Mouse (Mus musculus) hindbrain, embryonic 10.5 days (tissue): ENCODE data around the gene Svbp. TPM values are rescaled to one million over a fixed set of nuclear protein-coding genes. Genes with fewer than 3 reads are reported as not detected.
A peak's percentile ranks its signal among the peaks of the same experiment; 100 is the strongest.

ENCODE experiments used
- DNase-seq: peaks from one replicate; pipeline ENCODE4 v3.0.0-alpha.2; 2017; ENCODE audit warnings: low spot score
- H3K27ac ChIP-seq: fragments of 300-500 bp; sonication (generic); 2 replicates; pipeline ENCODE4 v1.5.1; 2016; ENCODE audit warnings: mild to moderate bottlenecking, moderate library complexity
- H3K27me3 ChIP-seq: fragments of 300-500 bp; sonication (generic); 2 replicates; pipeline ENCODE4 v1.6.1; 2016; ENCODE audit warnings: mild to moderate bottlenecking; ENCODE audit not compliant: poor library complexity, insufficient read depth, severe bottlenecking
- H3K36me3 ChIP-seq: fragments of 300-500 bp; sonication (generic); 2 replicates; pipeline ENCODE4 v1.6.1; 2016; ENCODE audit warnings: mild to moderate bottlenecking, moderate library complexity
- H3K4me1 ChIP-seq: fragments of 300-500 bp; sonication (generic); replicated peaks from 2 replicates; pipeline ENCODE4 v1.6.1; 2016; ENCODE audit warnings: mild to moderate bottlenecking
- H3K4me3 ChIP-seq: fragments of 300-500 bp; sonication (generic); 2 replicates; pipeline ENCODE4 v1.5.1; 2016; ENCODE audit warnings: mild to moderate bottlenecking, moderate library complexity
- H3K9me3 ChIP-seq: fragments of 300-500 bp; sonication (generic); 2 replicates; pipeline ENCODE4 v1.6.1; 2016; ENCODE audit warnings: mild to moderate bottlenecking, moderate library complexity
- WGBS: fragments of 180-500 bp; shearing (Covaris S2); methylation state at CpG from one replicate; pipeline ENCODE4 v1.1.7; 2016; 5-methylcytosine and 5-hydroxymethylcytosine counted together
- polyA plus RNA-seq: library from polyadenylated mRNA; unstranded; fragments of >200 nt; fragmentation: Nextera tagmentation; extraction: Ambion mirVana; gene quantifications from 2 replicates; pipeline ENCODE4 v1.2.1, GENCODE M21; 2016

Svbp gene
- polyA plus RNA-seq, 1 experiment from 2014 or later: 182 TPM

- H3K27ac ChIP-seq: no peak overlapping the region
- no peaks in the 10 kb centered on the region for H3K27me3 ChIP-seq
- no peaks in the 10 kb centered on the region for H3K9me3 ChIP-seq
- H3K4me3 ChIP-seq: no peak overlapping the region
- WGBS: 78% methylated on average over 5 of the region's 5 CpGs
- no peaks in the 10 kb centered on the region for H3K36me3 ChIP-seq
- peaks cover 9% of the 10 kb centered on the region for H3K4me1 ChIP-seq
- no peak for DNase-seq
Measured at GRCm38 (mm10) chr4:119177702-119178101, 17.4 kb upstream of the Svbp start.

DNA sequence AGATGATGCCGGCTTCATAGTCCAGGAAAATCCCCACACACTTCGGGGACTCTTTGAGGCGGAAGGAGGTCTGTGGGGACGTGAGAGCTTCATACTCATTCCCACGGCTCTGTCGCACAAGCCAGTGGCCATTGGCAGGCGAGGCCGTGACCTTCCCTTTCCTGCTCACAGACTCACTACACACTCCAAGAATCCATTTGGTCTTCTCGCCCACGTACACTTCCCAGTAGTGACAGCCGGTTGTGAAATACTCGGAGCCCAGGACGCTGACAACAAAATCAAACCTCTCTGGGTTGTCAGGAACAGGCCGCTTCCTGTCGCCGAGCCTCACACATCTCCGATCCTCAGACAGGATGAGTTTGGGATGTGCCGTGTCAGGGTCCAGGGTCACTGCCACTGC, 16.8 kb upstream of the Svbp start:
- Histone ChIP-seq H3K27me3 (no peaks in the 10 kb centered on the region), H3K36me3 (no peaks in the 10 kb centered on the region), H3K4me3 (no peak overlapping the region), H3K9me3 (no peaks in the 10 kb centered on the region), H3K4me1 (peaks cover 2% of the 10 kb centered on the region), H3K27ac (no peak overlapping the region)
- 82% methylated on average over 18 of the region's 18 CpGs for WGBS
- DNase-seq: no peak

DNA sequence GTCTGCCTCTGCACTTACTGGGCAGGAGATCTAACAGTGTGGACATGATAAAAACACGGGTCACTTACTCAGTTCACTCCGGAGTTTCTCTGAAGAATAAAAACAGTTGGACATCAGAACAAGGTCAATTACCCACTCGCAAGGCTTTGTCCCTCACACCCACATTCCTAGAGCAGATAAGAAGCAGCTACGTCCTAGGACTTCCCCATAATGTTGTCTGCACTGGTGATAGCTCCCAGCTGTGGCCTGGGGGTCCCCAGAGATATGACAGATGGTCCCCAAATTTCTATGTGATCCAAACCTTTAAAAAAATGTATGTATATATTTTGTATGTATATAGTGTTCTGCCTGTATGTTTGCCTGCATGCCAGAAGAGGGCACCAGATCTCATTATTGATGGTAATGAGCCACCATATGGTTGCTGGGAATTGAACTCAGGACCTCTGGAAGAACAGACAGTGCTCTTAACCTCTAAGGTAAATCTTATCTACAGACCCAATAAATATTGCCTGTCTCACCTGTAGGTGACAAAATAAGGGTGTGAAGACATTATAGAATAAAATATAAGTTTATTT, 14.9 kb upstream of the Svbp start:
- H3K4me3 ChIP-seq: no peak overlapping the region
- no peaks in the 10 kb centered on the region for H3K27me3 ChIP-seq
- H3K9me3 ChIP-seq: no peaks in the 10 kb centered on the region
- H3K36me3 ChIP-seq: no peaks in the 10 kb centered on the region
- no peak overlapping the region for H3K27ac ChIP-seq
- no peaks in the 10 kb centered on the region for H3K4me1 ChIP-seq
- DNase-seq: no peak
- 67% methylated on average over 4 of the region's 4 CpGs for WGBS

GRCm38 (mm10) chr4:119181456-119181855, 13.7 kb upstream of the Svbp start:
- Histone ChIP-seq H3K9me3 (no peaks in the 10 kb centered on the region), H3K27me3 (no peaks in the 10 kb centered on the region), H3K27ac (no peak overlapping the region), H3K4me3 (no peak overlapping the region), H3K36me3 (no peaks in the 10 kb centered on the region), H3K4me1 (no peaks in the 10 kb centered on the region)
- WGBS: 92% methylated on average over 9 of the region's 9 CpGs
- DNase-seq: no peak

DNA sequence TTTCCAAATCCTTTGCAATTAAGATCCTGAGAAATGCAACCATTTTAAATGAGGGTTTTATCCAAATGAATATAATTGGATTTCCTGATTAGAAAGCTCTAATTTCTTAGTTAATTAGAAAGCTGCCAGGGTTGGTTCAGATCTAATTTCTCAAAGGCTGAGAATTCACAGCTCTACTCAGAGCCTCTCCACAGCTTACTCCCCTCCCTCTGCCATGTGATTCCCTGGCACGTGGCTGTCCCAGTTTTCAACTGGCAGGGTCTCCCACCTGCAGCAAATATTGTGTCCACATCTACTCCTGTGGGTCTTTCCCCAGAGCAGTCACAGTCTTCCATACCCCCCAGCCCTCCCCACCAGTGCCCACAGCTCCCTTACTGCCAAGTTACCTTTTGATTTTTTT, 11.6 kb upstream of the Svbp start:
- WGBS: 58% methylated on average over 1 of the region's 1 CpGs
- H3K4me3 ChIP-seq: no peak overlapping the region
- no peaks in the 10 kb centered on the region for H3K4me1 ChIP-seq
- H3K9me3 ChIP-seq: no peaks in the 10 kb centered on the region
- H3K27me3 ChIP-seq: peaks cover 6% of the 10 kb centered on the region; the same call in 1 of the 2 replicates
- DNase-seq: no peak
- no peak overlapping the region for H3K27ac ChIP-seq
- no peaks in the 10 kb centered on the region for H3K36me3 ChIP-seq

DNA sequence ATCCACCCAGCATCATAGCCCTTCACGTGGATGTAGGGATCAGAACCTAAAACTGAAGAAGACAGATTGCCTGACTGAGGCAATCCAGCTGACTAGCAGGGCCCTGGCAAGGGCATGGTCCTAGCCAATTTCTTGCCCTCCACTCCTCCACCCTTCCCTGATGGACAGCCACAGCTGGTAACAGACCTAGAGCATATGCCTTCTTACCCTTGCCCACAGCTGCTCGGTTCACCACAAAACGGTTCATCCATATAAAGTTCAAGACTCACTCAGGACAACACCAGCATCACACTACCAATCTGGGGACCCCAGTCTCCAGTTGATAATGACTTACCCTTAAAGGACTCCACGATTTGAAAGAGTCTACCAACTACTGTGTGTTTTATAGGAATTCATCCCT, 9.3 kb upstream of the Svbp start:
- no peaks in the 10 kb centered on the region for H3K36me3 ChIP-seq
- H3K9me3 ChIP-seq: no peaks in the 10 kb centered on the region
- WGBS: 85% methylated on average over 4 of the region's 4 CpGs
- no peak for DNase-seq
- no peak overlapping the region for H3K27ac ChIP-seq
- peaks cover 10% of the 10 kb centered on the region; the same call in 1 of the 2 replicates for H3K27me3 ChIP-seq
- no peak overlapping the region for H3K4me3 ChIP-seq
- peaks cover 9% of the 10 kb centered on the region for H3K4me1 ChIP-seq

DNA sequence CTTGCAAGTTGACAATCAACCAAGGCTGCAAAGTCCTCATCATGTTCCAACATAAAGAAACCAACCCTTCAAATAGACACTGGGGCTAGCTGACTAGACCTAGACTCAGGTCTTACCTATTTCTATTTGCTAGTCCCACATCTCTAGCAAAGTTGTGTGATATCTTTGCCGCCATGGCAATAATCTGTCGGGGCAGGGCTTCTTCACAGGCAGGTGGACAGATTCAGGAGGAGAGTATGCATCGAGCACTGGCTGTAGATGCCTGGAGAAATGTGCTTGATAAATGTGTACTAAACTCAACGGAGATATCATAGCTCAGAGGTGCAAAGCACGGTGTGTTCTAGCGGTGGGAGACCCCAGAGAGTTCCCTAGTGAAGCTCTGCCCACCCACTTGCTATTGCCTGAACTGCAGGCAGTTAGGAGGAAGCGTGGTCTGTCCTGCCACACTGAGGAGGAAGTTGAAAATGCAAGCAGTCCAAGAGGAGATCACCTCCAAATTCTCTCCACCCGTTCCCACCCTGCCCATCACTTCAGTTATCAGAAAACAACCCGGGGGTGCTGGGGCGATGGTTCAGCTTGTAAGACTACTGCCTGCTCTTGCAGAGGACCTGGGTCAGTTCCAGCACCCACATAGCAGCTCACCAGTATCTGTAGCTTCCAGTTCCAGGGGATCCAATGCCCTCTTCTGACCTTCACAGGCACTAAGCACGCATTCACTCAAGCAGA, 6.9 kb upstream of the Svbp start:
- no peaks in the 10 kb centered on the region for H3K9me3 ChIP-seq
- 60% methylated on average over 11 of the region's 11 CpGs for WGBS
- H3K27me3 ChIP-seq: peaks cover 11% of the 10 kb centered on the region; the same call in 1 of the 2 replicates
- H3K4me1 ChIP-seq: peaks cover 9% of the 10 kb centered on the region
- H3K4me3 ChIP-seq: no peak overlapping the region; the same call in 1 of the 2 replicates
- H3K27ac ChIP-seq: no peak overlapping the region; the same call in 1 of the 2 replicates
- no peaks in the 10 kb centered on the region for H3K36me3 ChIP-seq
- DNase-seq: no peak

DNA sequence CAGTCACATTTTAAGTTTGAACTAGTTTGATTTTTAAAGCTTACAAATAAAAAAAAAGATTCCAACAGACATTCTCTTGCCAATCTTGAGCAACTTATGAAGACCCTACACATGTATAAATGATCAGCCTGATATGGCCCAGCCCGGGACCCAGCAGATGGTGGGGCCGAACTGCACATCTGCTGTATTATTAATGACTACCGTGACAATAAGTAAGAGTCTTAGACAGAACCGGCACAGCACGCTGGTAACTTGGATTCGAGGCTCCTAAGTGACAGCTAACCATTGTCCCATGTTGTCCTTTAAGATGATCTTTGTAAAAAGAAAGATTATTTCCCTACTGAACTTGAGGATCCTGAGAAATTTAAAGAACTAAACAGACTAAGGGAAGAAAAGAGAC, 5.7 kb upstream of the Svbp start:
- 61% methylated on average over 6 of the region's 6 CpGs for WGBS
- H3K4me3 ChIP-seq: peak overlapping the region; percentile 7; the same call in 1 of the 2 replicates

GRCm38 (mm10) chr4:119189864-119190263, 5.2 kb upstream of the Svbp start, which contains the start of gene Ermap:
TSS of gene Ermap (minus strand) at chr4:119190011.
- WGBS: 58% methylated on average over 6 of the region's 6 CpGs
- Histone ChIP-seq H3K4me1 (peaks cover 9% of the 10 kb centered on the region), H3K36me3 (no peaks in the 10 kb centered on the region), H3K27ac (peak within 1 kb of the TSS; percentile 66), H3K27me3 (peaks cover 11% of the 10 kb centered on the region; the same call in 1 of the 2 replicates), H3K9me3 (no peaks in the 10 kb centered on the region), H3K4me3 (peak within 1 kb of the TSS; percentile 7; the same call in 1 of the 2 replicates)
- DNase-seq: no peak

More for the DNA sequence above, 5.7 kb upstream of the Svbp start:
- peaks cover 11% of the 10 kb centered on the region; the same call in 1 of the 2 replicates for H3K27me3 ChIP-seq
- peak overlapping the region; percentile 66 for H3K27ac ChIP-seq
- peaks cover 9% of the 10 kb centered on the region for H3K4me1 ChIP-seq
- no peaks in the 10 kb centered on the region for H3K9me3 ChIP-seq
- no peak for DNase-seq
- H3K36me3 ChIP-seq: no peaks in the 10 kb centered on the region

GRCm38 (mm10) chr4:119190618-119191017, 4.5 kb upstream of the Svbp start:
- Histone ChIP-seq H3K27me3 (peaks cover 11% of the 10 kb centered on the region; the same call in 1 of the 2 replicates), H3K4me3 (no peak overlapping the region), H3K9me3 (no peaks in the 10 kb centered on the region), H3K27ac (peak overlapping the region; percentile 66), H3K36me3 (no peaks in the 10 kb centered on the region), H3K4me1 (peaks cover 11% of the 10 kb centered on the region)
- WGBS: 87% methylated on average over 8 of the region's 8 CpGs
- DNase-seq: no peak

- 78% methylated on average over 3 of the region's 3 CpGs for WGBS
- DNase-seq: no peak
- Histone ChIP-seq H3K36me3 (no peaks in the 10 kb centered on the region), H3K4me3 (no peak overlapping the region), H3K27me3 (peaks cover 11% of the 10 kb centered on the region; the same call in 1 of the 2 replicates), H3K27ac (peak overlapping the region; percentile 56; the same call in 1 of the 2 replicates), H3K4me1 (peaks cover 17% of the 10 kb centered on the region), H3K9me3 (no peaks in the 10 kb centered on the region)
Measured at GRCm38 (mm10) chr4:119191273-119191672, 3.8 kb upstream of the Svbp start.

GRCm38 (mm10) chr4:119192757-119193156, 2.3 kb upstream of the Svbp start:
- no peak overlapping the region for H3K27ac ChIP-seq
- no peak for DNase-seq
- 88% methylated on average over 4 of the region's 4 CpGs for WGBS

More at GRCm38 (mm10) chr4:119192757-119193156, 2.3 kb upstream of the Svbp start:
- no peak overlapping the region for H3K4me3 ChIP-seq
- H3K27me3 ChIP-seq: peaks cover 5% of the 10 kb centered on the region; the same call in 1 of the 2 replicates
- H3K9me3 ChIP-seq: no peaks in the 10 kb centered on the region
- H3K36me3 ChIP-seq: peaks cover 8% of the 10 kb centered on the region
- peaks cover 32% of the 10 kb centered on the region for H3K4me1 ChIP-seq
